Mouse (Mus musculus): ENCODE measurements around the gene Tuba1a. TPM values are rescaled to one million over a fixed set of nuclear protein-coding genes. Genes with fewer than 3 reads are reported as not detected.
"Not testable (repeated sequence)": the region's sequence is repeated elsewhere in the genome, so short reads cannot be mapped to it uniquely, and the experiment has no call there.

Gene Tuba1a
- total RNA-seq, 2 experiments from 2014 or later: 2,132 to 2,150 TPM

DNA sequence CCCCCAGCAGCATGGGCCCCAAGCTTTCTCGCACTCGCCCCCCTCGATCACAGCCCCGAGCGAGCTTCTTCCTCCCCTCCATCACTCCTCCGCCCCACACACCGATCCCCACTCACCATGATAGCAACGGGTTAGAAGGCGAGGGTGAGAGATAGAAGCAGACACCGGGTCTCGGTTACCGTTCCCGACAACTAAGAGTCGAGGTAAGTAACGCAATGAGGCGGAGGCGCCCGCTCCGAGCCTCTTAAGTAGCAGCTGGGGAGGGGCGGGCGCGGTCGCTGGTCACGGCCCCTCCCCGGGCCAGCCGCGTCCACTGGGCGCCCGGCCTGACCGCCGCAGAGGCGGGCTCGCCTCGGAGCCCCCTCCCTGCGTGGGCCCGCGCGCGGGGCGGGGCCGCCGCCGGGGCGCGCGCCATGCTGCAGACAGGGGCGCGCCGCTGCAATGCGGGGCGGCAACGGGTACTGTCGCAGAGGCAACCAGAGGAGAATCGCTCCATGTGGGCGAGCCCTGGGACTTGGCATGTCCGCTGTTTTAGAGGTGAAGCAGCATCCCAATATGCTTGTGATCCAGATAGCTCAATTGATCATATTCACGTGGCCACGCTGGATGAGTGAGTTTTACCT is 19.2 kb downstream of the Tuba1a start, which contains the start of gene Tuba1b:
TSS of gene Tuba1b (minus strand) at position 349 of the 623 bp plus-strand sequence.
- intact Hi-C loops (cut with DNase I): loop anchor here (2.0 kb wide), 1 partner anchor 58 kb away; no protein-coding TSS in a partner anchor
- DNase-seq (ENCODE audit: low spot score in 2 of 2): peak; percentile 93 to 94

DNA sequence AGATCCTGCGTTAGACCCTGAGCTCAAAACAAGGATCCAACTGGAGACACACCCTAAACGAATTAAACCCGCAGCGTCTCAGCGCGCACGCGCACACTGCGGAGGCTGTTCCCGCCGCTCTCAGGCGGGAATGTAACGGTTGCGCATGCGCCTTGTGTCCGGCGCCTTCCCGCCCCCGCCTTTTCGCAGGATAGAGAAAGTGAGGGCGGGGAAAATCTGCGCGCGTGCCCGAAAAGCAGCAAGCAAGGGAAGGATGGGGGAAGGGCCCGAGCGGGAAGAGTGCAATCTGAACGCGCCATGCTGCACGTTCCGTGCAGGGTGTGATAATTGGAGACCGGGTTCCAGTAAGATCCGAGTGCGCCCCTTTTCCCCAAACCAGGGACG is 19.7 kb downstream of the Tuba1a start:
- peak; percentile 97 to 98 for DNase-seq (ENCODE audit: low spot score in 2 of 2)
- intact Hi-C loops (cut with DNase I): loop anchor here (2.0 kb wide), 1 partner anchor 59 kb away; no protein-coding TSS in a partner anchor

DNA sequence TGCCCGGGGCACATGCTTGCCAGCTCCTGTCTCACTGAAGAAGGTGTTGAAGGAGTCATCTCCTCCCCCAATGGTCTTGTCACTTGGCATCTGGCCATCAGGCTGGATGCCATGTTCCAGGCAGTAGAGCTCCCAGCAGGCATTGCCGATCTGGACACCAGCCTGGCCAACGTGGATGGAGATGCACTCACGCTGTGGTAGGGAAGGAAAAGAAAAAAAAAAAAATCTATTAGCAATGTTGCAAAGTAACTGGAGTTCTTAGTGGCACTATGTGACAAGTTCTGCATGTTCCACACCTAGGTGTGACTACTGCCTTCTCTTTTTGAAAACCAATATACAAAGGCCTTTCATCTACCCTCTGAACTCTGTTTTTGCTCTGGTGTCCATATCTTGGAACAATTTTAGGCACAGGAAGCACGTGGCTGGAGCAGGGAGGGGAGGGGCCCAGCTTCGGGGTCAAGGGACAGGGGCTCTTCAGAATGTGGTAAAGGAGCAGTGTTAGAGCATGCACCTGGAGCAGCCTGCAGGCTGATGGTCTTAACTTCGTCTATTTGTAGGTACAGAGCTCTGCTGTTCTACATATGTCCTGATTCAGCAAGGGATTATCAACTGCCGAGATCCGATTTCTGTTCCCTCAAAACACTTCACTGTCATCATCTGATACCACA is 20.4 kb downstream of the Tuba1a start:
- DNase-seq (ENCODE audit: low spot score in 2 of 2); intact Hi-C loops (cut with DNase I): not testable (repeated sequence)

DNA sequence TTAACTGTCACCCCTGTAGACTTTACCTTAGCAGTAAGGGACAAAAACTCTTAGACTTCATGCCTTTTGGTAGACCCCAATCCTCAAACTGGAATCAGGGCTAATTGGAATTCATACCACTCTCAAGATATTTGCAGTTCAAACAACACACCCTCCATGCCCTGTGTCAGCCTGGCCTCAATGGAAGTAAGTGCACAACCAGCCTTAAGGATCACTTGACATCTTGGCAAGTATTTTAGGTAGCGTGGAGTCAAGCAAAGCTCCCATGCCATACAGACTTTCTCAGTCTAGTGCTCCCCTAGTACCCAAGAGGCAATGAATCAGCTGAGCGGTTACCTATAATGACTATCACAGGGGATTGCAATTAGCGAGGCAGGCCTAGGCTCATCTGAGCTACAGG is 22.5 kb downstream of the Tuba1a start:
- intact Hi-C loops (cut with DNase I): no loop called here
- no peak for DNase-seq (ENCODE audit: low spot score in 2 of 2)

DNA sequence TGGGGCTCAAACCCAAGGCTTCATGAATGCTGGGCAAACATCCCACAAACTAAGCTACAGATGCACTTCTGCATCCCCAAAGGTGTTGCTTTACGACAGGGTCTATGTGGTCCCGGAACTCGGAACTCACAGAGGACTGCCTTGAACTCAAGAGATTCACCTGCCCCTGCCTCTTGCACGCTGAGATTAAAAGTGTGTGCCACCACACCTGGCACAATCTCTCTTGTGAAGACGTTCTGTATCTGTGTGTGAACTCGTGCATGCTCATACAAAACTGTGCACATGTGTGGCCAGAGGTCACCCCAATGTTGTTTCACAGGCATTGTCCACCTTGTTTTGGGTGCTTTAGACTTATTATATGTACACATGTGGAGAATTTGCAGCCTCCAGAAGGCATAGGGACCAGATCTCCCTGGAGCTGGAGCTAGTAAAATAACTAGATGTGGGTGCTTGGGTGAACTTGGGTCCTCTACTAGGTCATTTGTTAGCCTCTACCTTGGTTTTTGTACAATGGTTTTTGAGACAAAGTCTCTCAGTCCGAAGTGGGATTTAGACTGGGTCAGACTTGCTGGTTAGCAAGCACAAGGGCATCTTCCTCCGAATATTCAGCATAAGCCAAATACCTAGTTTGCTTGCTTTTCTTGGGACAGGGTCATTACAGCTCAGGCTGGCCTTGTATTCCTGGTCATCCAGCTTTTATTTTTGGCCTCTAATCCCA is 23.3 kb downstream of the Tuba1a start:
- no peak for DNase-seq (ENCODE audit: low spot score in 2 of 2)
- intact Hi-C loops (cut with DNase I): no loop called here

DNA sequence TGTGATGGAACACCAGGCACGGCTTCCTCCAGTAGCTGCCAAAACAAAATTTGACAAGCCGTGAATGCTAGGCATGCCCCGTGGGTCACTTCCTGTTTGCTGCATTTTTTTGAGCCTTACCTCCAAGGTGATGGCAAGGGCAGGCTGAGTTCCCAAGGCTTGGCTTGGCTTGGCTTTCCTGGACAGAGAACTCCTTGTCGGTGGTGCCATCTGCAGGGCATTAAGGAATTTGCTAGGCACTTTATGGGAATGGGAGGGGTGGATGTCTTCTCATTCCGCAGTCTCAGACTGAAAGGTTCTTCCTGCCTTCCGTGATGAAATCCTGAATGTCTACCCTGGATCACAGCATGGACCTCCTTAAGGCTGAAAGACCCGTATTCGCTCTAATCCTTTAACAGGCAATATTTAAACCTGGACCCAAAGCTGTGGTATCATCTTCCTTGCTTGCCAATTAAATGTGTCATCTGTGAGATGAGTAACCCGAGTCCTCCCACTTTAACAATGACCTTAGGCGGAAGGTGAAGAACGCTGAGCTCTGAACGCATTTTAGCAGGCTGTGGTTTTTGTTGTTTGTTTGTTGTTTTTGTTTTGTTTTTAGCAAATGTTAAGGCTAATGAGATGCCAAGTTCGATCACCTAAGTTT is 24.8 kb downstream of the Tuba1a start:
- peak; percentile 70 to 72 for DNase-seq (ENCODE audit: low spot score in 2 of 2)
- intact Hi-C loops (cut with DNase I): loop anchor here (5.0 kb wide), 3 partner anchors 36 to 121 kb away; partner anchors contain the start of genes Ddn and Rhebl1

DNA sequence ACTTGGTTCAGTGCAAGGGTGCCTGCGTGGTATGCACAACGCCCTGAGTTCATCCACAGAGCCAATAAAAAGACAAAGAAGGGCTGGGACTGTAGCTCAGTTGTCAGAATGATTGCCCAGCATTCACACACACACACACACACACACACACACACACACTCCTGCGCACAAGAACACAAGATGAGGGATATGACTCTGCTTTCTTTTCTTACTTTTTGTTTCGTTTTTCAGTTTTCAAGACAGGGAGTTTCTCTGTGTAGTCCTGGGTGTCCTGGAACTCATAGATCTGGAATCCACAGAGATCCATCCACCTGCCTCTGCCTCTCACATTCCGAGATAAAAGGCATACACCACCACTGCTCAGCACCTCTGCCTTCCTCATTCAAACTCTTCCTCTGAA is 25.9 kb downstream of the Tuba1a start:
- DNase-seq (ENCODE audit: low spot score in 2 of 2): no peak
- intact Hi-C loops (cut with DNase I): loop anchor here (5.0 kb wide), 3 partner anchors 35 to 120 kb away; partner anchors contain the start of genes Ddn and Rhebl1

DNA sequence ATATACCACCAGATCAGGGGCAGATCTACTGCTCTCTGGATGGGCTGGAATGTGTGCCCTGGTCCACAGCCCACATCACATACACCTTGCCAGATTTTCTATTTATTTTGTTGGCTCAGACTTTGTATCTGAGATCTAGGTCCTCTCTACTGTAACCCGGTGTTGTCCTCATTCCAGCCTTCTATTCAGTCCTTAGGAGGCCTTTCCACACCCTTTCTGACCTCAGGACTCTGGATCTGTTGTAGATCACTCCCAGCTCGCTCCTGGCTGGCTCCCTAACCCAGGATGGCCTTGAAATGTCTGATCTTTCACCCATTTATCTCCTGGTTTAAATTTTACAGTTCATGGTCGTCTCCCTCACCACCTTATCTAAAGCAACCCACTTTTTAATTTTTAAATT is 28.8 kb downstream of the Tuba1a start:
- no peak for DNase-seq (ENCODE audit: low spot score in 2 of 2)
- intact Hi-C loops (cut with DNase I): loop anchor here (5.0 kb wide), 3 partner anchors 32 to 117 kb away; partner anchors contain the start of genes Ddn and Rhebl1

DNA sequence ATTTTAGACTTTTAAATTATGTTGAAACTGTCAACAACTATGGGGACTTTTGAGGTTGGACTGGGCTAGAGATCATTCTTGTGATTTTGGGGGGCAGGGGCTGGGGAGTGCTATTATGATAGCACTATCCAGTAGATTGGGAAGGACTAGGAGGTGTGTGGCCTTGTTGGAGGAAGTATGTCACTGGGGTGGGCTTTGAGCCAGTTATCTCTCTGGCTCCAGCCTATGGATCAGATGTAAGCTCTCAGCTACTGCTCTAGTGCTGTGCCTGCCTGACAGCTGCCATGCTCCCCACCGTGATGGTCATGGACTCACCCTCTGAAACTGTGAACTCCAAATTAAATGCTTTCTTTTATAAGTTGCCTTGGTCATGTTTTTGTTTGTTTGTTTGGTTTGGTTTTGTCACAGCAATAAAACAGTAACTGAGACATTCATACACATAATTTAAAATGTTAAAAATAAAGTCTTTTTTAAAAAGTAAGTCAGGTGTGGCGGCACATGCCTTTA is 30.4 kb downstream of the Tuba1a start:
- intact Hi-C loops (cut with DNase I): no loop called here

DNA sequence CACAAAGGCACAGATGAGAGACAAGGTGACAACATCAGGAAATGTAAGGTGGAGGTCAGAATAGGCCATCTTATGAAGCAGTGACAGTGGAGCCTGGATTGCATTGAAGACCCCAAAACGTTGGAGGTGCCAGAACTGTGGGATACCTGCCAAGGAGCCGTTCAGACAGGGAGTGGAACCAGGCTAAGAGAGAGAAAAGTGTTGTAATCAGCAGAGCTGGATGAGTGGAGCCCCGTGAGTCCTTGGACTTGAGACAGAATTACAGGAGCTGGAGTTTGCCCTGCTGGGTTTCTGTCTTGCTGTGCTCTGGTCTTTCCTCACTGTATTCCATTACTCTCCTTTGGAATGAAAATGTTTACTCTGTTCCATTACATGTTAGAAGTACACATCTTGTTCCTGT is 30.9 kb downstream of the Tuba1a start:
- intact Hi-C loops (cut with DNase I): no loop called here
- DNase-seq (ENCODE audit: low spot score in 2 of 2): no peak

More for the DNA sequence above, 30.4 kb downstream of the Tuba1a start:
- DNase-seq (ENCODE audit: low spot score in 2 of 2): no peak

DNA sequence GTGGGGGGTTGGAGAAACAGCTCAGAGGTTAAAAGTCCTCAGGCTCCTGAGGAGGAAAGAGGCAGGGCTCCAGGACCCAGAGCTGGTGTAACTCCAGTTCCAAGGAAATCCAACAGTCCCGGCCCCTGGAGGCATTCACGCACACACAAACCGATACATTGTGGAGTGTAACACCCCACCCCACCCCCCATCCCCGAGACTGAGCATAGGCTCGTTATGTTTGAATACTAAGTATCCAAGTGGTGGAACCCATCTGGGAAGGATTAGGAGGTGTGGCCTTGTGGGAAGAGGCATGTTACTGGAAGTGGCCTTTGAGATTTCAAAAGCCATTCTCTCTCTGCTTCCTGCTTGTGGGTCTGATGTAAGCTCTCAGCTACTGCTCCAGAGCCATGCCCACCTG is 32.0 kb downstream of the Tuba1a start:
- intact Hi-C loops (cut with DNase I): no loop called here
- DNase-seq (ENCODE audit: low spot score in 2 of 2): no peak

DNA sequence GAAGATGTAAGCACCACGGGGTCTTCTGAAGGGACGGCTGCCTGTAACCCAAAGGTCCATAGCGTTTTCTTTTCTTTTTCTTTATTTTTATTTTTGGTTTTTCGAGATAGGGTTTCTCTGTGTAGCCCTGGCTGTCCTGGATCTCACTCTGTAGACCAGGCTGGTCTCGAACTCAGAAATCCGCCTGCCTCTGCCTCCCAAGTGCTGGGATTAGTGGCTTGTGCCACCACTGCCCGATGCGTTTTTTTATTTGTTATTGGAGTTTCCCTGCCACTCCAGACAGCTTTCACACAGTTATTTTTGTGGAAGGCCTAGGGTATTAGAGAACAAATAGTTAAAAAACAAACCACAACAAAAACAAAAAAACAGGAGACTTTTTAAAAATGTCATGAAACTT is 35.0 kb downstream of the Tuba1a start:
- DNase-seq (ENCODE audit: low spot score in 2 of 2): not testable (repeated sequence)
- intact Hi-C loops (cut with DNase I): loop anchor here (5.0 kb wide), 1 partner anchor 36 kb away; no protein-coding TSS in a partner anchor

DNA sequence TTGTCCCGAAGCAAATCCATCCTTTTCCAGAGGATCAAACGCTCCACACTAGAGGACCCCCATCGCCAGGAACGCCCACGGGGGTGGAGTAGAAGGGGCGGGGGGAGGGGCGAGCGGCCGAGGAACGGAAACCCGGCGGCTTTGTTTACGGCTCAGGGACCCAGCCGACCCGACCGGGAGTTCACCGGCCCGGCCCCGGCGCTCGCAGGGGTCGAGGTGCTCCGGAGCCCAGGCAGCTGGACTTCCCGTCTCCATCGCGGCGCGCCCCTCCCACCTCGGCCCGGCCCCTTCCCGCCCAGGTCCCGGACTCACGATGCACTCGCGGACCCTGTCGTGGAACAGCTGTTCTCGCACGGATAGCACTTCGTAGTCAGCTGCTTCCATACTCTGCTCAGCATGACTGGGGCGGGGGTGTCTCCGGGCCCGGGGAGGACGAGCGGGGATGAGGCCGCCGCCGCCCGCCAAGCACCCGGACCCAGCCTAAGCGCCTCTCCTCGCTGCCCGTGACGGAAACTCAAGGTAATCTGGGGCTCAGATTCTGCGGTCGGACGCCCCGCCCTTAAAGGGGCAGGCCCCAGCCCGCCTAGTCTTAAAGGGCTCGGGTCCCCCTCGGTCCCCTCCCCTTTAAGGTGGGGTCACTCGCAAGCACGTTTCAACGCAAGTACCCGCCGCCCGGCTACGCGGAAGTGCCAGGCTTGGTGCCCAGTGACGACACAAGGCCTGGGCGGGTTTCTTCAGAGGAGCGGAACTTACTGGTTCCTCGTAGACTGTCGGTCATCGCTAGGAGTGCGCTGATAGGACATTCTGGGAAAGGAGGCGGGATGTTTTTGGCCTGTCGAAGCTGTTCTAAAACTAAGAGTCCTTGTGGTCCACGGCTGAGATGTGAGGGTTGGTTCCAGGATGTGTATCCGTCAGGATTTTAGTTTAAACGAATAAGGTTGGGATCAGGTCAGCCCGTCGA is 35.7 kb downstream of the Tuba1a start, which contains the start of gene Lmbr1l:
TSS of gene Lmbr1l (minus strand) at position 694 of the 961 bp plus-strand sequence.
- DNase-seq (ENCODE audit: low spot score in 2 of 2): peak; percentile 99
- intact Hi-C loops (cut with DNase I): loop anchor here (5.0 kb wide), 1 partner anchor 36 kb away; no protein-coding TSS in a partner anchor

DNA sequence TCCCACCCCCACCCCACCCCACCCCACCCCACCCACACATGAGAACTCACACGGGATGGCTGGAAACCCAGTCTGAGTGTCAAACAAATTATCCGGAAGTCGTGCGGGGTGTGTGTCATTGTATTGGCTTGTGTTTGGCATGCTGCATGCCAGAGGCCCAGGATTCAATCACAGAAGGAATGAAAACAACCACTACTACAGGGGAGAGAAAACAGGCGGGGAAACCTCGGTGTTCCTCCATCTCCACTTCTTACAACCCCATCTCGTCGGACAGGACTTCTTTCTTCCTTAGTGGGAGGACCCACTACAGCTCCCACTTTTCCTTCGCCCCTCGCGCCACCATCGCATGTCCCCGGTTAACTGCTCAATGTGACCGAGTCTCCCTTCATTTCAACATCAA is 36.4 kb downstream of the Tuba1a start:
- intact Hi-C loops (cut with DNase I): loop anchor here (5.0 kb wide), 1 partner anchor 35 kb away; no protein-coding TSS in a partner anchor
- no peak for DNase-seq (ENCODE audit: low spot score in 2 of 2)

DNA sequence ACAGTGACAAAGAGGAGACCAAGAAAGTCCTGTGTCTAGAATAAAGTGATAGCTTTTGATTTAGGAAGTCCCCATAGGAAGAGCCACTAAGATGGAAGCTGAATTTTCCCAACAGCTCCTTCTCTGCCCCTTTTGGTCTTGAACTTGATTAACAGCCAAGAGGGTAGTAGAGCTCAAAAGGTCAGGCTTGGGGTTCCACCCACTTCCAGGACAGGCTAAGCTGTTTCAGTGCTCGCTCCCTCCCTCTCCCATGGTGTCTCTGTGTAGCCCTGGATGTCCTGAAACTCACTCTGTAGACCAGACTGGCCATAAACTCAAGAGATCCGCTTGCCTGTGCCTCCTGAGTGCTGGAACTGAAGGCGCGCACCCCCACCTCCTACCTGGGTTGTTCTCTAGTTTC is 37.5 kb downstream of the Tuba1a start:
- intact Hi-C loops (cut with DNase I): loop anchor here (1.0 to 5.0 kb wide), 2 partner anchors 14 to 34 kb away; no protein-coding TSS in a partner anchor
- DNase-seq (ENCODE audit: low spot score in 2 of 2): no peak

DNA sequence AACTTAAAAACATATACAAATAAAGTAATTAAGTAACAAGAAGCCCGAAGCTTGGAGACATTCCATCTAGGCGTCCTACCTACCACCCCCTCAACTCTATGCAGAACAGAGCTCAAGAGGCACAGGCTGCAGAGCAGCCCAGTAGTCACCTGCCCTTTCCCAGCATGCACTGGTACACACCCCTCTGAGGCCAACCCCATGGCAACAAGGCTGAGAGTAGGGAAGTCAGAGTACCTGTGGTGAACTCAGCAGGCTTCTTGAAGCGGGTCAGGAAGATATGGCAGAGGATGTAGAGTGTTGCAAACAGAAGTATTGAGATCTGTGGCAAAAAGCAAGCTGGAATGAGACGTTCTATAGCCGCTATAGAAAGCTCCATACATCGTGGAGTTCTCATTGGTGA is 38.6 kb downstream of the Tuba1a start:
- intact Hi-C loops (cut with DNase I): loop anchor here (5.0 kb wide), 1 partner anchor 33 kb away; no protein-coding TSS in a partner anchor
- no peak for DNase-seq (ENCODE audit: low spot score in 2 of 2)

DNA sequence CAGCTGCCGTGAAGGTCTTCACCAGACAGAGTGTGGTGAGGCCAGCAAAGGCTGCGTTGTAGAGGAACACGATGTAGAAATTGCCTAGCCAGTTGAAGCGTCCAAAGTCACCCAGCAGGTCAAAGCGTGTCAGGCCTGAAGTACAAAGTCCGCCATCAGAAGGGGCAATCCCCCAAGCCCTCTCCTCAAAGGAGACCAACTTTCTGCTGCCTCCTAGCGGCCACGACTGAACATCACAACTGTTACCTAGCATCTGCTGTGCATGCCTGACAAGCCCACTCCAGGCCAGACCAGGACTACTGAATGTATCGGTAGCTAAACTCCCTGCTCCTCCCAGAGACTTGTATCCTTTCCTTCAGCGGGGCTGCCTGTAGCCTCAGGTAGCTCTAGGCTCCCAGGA is 48.8 kb downstream of the Tuba1a start:
- no peak for DNase-seq (ENCODE audit: low spot score in 2 of 2)

DNA sequence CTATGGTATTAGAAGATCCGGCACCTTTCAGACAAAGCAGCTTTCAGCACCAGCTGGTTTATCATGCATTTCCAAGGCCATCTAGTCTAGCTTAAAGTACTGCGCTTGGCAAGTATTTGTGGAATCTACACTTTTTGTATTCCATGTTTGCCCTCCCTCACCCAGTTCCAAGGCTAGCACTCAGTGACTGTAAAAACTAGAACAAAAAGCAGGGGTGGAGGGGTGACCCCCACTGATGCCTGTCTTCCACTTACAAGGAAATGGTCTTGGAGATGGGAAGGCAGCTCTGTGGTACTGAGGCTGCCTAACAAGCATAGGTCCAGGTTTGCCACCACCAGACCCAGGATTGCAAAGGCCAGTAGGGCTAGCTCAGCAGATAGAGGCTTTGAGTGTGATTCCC is 50.9 kb downstream of the Tuba1a start:
- no peak for DNase-seq (ENCODE audit: low spot score in 2 of 2)
- intact Hi-C loops (cut with DNase I): loop anchor here (1.0 kb wide), 1 partner anchor 14 kb away; no protein-coding TSS in a partner anchor

More for the DNA sequence above, 48.8 kb downstream of the Tuba1a start:
- intact Hi-C loops (cut with DNase I): no loop called here

Measured in left cerebral cortex, postnatal 14 days (tissue).